In the genomic region with DNA sequence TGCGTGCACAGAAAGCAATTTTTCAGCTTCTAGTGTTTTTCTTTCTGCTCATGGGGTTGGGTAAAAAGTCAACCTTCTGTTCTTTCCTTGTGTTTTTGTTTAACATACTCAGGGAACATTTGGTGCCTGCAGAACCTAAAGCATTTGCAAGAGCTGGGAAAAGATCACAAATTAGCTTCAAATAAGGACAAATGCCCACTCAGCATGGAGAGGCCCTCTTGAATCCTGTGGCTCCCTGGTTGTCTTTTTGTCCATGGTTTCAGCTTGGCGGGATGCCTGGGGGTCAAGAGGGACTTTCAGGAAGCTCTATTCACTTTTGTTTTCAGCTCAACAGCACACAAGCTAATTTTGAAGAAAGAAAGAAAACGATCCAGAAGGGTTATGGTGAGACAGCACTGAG, we compare ENCODE assay signal across 16 mouse cellular contexts.
DNase-seq lines count a peak whose midpoint lies in the region; ATAC-seq lines count a peak whose summit lies in the region.
"Had no signal": no experiment of that assay in that cellular context is flagged by ENCODE, and none has a peak within 500 bp of the region (broad histone marks: within the 10 kb centered on the region; RNA-seq: fewer than 3 reads in every experiment).

No protein-coding gene starts in this region.

- peak; percentile 12 for DNase-seq in cerebellum, adult 9-10 months
- no peak for DNase-seq in cerebellum, postnatal 36 days
- peak; percentile 19 for DNase-seq in midbrain, embryonic 14.5 days
- peak; percentile 10 for DNase-seq in layer of hippocampus, adult 9-10 months (ENCODE audit: low spot score)
- DNase-seq in lung, postnatal 36 days, result peak; percentile 81
- DNase-seq in thymus, postnatal 4 days, result no peak
- no peak for DNase-seq in adrenal gland, postnatal 25 days
- DNase-seq: gastrocnemius, postnatal 36 days; thymus, postnatal 36 days had no signal

- H3K27ac ChIP-seq in midbrain, embryonic 14.5 days (replicated peaks; ENCODE audit: low read depth, low read length), result no peak overlapping the region
- no peak overlapping the region for H3K27ac ChIP-seq in midbrain, embryonic 16.5 days (ENCODE audit: low read length)
- H3K27ac ChIP-seq: forebrain, embryonic 13.5 days; heart, embryonic 15.5 days; hindbrain, embryonic 15.5 days; kidney, postnatal 0 days; limb, embryonic 12.5 days; lung, embryonic 15.5 days had no signal

- 36% methylated on average over 3 of the region's 3 CpGs for WGBS in midbrain, embryonic 14.5 days
- 35% methylated on average over 3 of the region's 3 CpGs for WGBS in midbrain, embryonic 16.5 days

- H3K4me1 ChIP-seq in midbrain, embryonic 14.5 days (ENCODE audit: control insufficient read depth, insufficient read depth, low read length), result no peaks in the 10 kb centered on the region
- H3K4me1 ChIP-seq in midbrain, embryonic 16.5 days (ENCODE audit: control insufficient read depth, insufficient read depth, low read length), result no peaks in the 10 kb centered on the region
- H3K4me1 ChIP-seq: heart, embryonic 15.5 days; lung, embryonic 15.5 days had no signal

- H3K36me3 ChIP-seq in midbrain, embryonic 14.5 days (ENCODE audit: control insufficient read depth, insufficient read depth, low read length), result no peaks in the 10 kb centered on the region
- H3K36me3 ChIP-seq in midbrain, embryonic 16.5 days (ENCODE audit: control insufficient read depth, insufficient read depth, low read length), result no peaks in the 10 kb centered on the region
- H3K36me3 ChIP-seq: heart, embryonic 15.5 days; hindbrain, embryonic 15.5 days; limb, embryonic 12.5 days; lung, embryonic 15.5 days had no signal

- H3K9ac ChIP-seq in midbrain, embryonic 14.5 days (replicated peaks; ENCODE audit: low read length), result no peak overlapping the region
- no peak overlapping the region for H3K9ac ChIP-seq in midbrain, embryonic 16.5 days (ENCODE audit: low read depth, low read length)
- H3K9ac ChIP-seq: forebrain, embryonic 13.5 days; heart, embryonic 15.5 days; hindbrain, embryonic 15.5 days; limb, embryonic 12.5 days; lung, embryonic 15.5 days had no signal

- no peaks in the 10 kb centered on the region for H3K27me3 ChIP-seq in midbrain, embryonic 14.5 days (ENCODE audit: control insufficient read depth, insufficient read depth, low read length)
- no peaks in the 10 kb centered on the region for H3K27me3 ChIP-seq in midbrain, embryonic 16.5 days (ENCODE audit: control insufficient read depth, insufficient read depth, low read depth, low read length)
- H3K27me3 ChIP-seq: hindbrain, embryonic 15.5 days; limb, embryonic 12.5 days; lung, embryonic 15.5 days had no signal

- no peaks in the 10 kb centered on the region for H3K9me3 ChIP-seq in midbrain, embryonic 14.5 days (ENCODE audit: control insufficient read depth, low read length)
- H3K9me3 ChIP-seq in midbrain, embryonic 16.5 days (replicated peaks; ENCODE audit: control insufficient read depth, low read length, poor library complexity, severe bottlenecking), result no peaks in the 10 kb centered on the region
- H3K9me3 ChIP-seq: forebrain, embryonic 13.5 days; heart, embryonic 15.5 days; hindbrain, embryonic 15.5 days; limb, embryonic 12.5 days; lung, embryonic 15.5 days had no signal

- H3K4me2 ChIP-seq in midbrain, embryonic 14.5 days (ENCODE audit: low read length), result no peak overlapping the region
- H3K4me2 ChIP-seq in midbrain, embryonic 16.5 days (ENCODE audit: low read length), result no peak overlapping the region
- H3K4me2 ChIP-seq: forebrain, embryonic 13.5 days; heart, embryonic 15.5 days; hindbrain, embryonic 15.5 days; limb, embryonic 12.5 days; lung, embryonic 15.5 days had no signal

- no peak for ATAC-seq in midbrain, embryonic 14.5 days (ENCODE audit: low FRiP score, low TSS enrichment)
- ATAC-seq in midbrain, embryonic 16.5 days, result no peak
- ATAC-seq: forebrain, embryonic 13.5 days had no signal

- no peak overlapping the region for H3K4me3 ChIP-seq in midbrain, embryonic 14.5 days (replicated peaks; ENCODE audit: low read depth, low read length)
- no peak overlapping the region for H3K4me3 ChIP-seq in midbrain, embryonic 16.5 days (ENCODE audit: low read depth, low read length)
- H3K4me3 ChIP-seq: forebrain, embryonic 13.5 days; heart, embryonic 15.5 days; hindbrain, embryonic 15.5 days; limb, embryonic 12.5 days; lung, embryonic 15.5 days had no signal

Comparison
In these comparisons a context has a peak if more than half of its experiments do, and no peak if none do; other contexts are left out.
1. DNase-seq: peak in cerebellum, adult 9-10 months (single experiment), midbrain, embryonic 14.5 days (single experiment), layer of hippocampus, adult 9-10 months (single experiment) and lung, postnatal 36 days (single experiment); none in cerebellum, postnatal 36 days (0 of 2), thymus, postnatal 4 days (single experiment) and adrenal gland, postnatal 25 days (single experiment).